Mouse (Mus musculus): ENCODE results near the gene Mypn. TPM values are rescaled to one million over a fixed set of nuclear protein-coding genes. Genes with fewer than 3 reads are reported as not detected.

Gene Mypn
- not detected for polyA plus RNA-seq (2015; fragmentation: Illumina TruSeq; extraction: RNeasy Lipid Tissue Mini Kit (QIAGEN cat#74804); ENCODE audit: insufficient read depth, low read depth, low replicate concordance)

DNA sequence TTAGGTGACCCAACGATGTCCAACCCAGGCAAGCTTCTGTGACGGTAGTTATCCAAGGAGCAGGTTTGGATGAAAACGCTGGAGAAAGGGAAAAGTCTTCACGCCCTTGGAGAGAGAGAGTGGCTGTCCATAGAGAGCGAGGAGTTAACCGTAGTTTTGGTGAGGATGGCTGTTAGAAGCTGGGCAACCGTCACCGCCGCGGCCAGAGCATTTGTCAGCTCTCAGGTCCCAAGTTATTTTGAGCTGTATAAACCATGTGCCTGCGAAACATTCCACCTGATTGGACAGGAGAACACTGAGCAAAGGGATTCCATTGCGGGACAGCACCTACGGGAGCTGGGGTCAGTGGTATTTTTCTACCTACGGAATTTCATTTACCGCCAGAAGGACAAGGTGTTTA is at the start of gene Mypn:
Gene Mypn, minus strand, starts transcription at position 225 of the 400 bp plus-strand sequence.

DNA sequence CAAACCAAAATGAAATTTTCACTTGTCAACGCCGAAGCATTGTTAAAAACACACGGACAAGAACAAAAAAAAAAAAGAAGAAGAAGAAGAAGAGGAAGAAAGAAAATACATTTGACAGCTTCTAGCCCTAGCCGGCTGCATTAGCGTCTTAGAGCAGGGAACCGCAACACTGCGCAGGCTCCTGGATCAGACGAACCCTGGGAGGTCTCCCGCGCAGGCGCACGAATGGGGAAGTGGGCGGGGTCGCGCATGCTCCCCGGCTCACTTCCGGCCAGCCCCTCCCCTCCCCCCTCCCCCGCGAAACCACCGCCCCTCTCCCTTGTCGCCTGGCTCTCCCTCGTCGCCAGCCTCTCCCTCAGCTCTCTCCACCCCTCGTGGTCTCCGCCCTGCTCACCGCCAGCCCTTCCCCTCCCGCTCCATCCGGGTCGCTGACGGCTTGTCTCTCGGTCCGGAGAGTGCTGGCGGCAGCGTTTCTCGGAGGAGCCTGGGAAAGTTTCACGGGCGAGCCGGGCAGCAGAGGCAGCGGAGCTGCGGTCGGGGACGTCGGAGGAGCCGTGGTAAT is 39.8 kb upstream of the Mypn start, which contains the start of gene Herc4:
Gene Herc4, plus strand, starts transcription at position 318 of the 562 bp plus-strand sequence.

DNA sequence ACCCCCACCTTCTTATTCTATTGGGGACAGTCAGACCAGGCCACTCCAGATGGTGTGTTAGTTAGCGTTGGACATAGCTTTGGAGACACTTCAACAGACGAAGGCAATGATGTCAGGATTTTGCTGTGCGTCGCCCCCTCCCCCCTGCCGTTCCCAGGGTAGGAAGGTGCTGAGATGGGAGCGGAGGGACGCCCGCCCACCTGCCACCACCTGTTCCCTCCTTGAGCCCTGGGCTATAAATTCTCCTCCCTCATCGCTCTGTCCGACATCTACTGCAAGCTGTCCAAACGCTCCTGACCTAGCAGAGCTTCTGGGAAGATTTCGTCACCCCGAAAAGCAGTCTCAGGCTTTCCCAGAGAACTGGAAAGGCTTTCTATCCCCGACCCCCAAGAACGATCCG is 104.2 kb downstream of the Mypn start, which contains the start of gene Atoh7:
Gene Atoh7, plus strand, starts transcription at position 131 of the 400 bp plus-strand sequence.

Other genes starting within 250 kb of the Mypn start
- 3.1 TPM for gene Rufy2, start 223.7 kb downstream of the Mypn start, polyA plus RNA-seq (2015; fragmentation: Illumina TruSeq; extraction: RNeasy Lipid Tissue Mini Kit (QIAGEN cat#74804); ENCODE audit: insufficient read depth, low read depth, low replicate concordance)
- 25.9 TPM for gene Hnrnph3, start 179.7 kb downstream of the Mypn start, polyA plus RNA-seq (2015; fragmentation: Illumina TruSeq; extraction: RNeasy Lipid Tissue Mini Kit (QIAGEN cat#74804); ENCODE audit: insufficient read depth, low read depth, low replicate concordance)
- gene Pbld2, start 179.6 kb downstream of the Mypn start, polyA plus RNA-seq (2015; fragmentation: Illumina TruSeq; extraction: RNeasy Lipid Tissue Mini Kit (QIAGEN cat#74804); ENCODE audit: insufficient read depth, low read depth, low replicate concordance), result 12.7 TPM
- gene Pbld1, start 143.8 kb downstream of the Mypn start, polyA plus RNA-seq (2015; fragmentation: Illumina TruSeq; extraction: RNeasy Lipid Tissue Mini Kit (QIAGEN cat#74804); ENCODE audit: insufficient read depth, low read depth, low replicate concordance), result 36.3 TPM
- 0.98 TPM for gene Atoh7, start 104.3 kb downstream of the Mypn start, polyA plus RNA-seq (2015; fragmentation: Illumina TruSeq; extraction: RNeasy Lipid Tissue Mini Kit (QIAGEN cat#74804); ENCODE audit: insufficient read depth, low read depth, low replicate concordance)
- gene Herc4, start 39.9 kb upstream of the Mypn start, polyA plus RNA-seq (2015; fragmentation: Illumina TruSeq; extraction: RNeasy Lipid Tissue Mini Kit (QIAGEN cat#74804); ENCODE audit: insufficient read depth, low read depth, low replicate concordance), result 12.5 TPM
- gene Sirt1, start 177.8 kb upstream of the Mypn start, polyA plus RNA-seq (2015; fragmentation: Illumina TruSeq; extraction: RNeasy Lipid Tissue Mini Kit (QIAGEN cat#74804); ENCODE audit: insufficient read depth, low read depth, low replicate concordance), result 3.5 TPM
- 1.8 TPM for gene Dnajc12, start 178.5 kb upstream of the Mypn start, polyA plus RNA-seq (2015; fragmentation: Illumina TruSeq; extraction: RNeasy Lipid Tissue Mini Kit (QIAGEN cat#74804); ENCODE audit: insufficient read depth, low read depth, low replicate concordance)
- gene Gm7075, start 217.8 kb upstream of the Mypn start, polyA plus RNA-seq (2015; fragmentation: Illumina TruSeq; extraction: RNeasy Lipid Tissue Mini Kit (QIAGEN cat#74804); ENCODE audit: insufficient read depth, low read depth, low replicate concordance), result not detected
- gene Ctnna3, start 226.1 kb upstream of the Mypn start, polyA plus RNA-seq (2015; fragmentation: Illumina TruSeq; extraction: RNeasy Lipid Tissue Mini Kit (QIAGEN cat#74804); ENCODE audit: insufficient read depth, low read depth, low replicate concordance), result not detected

All from pancreas, adult 10 weeks (tissue).